Mouse (Mus musculus): ENCODE data around the gene Snrnp200. TPM values are rescaled to one million over a fixed set of nuclear protein-coding genes. Genes with fewer than 3 reads are reported as not detected.
"Not testable (repeated sequence)": the region's sequence is repeated elsewhere in the genome, so short reads cannot be mapped to it uniquely, and the experiment has no call there.

Gene Snrnp200
- 42.2 and 45.2 TPM in 2 replicates for polyA plus RNA-seq (2015; fragmentation: Nextera tagmentation; extraction: Ambion mirVana)

GRCm38 (mm10) chr2:127207547-127208451, at the start of gene Snrnp200, which contains the start of gene 1810024B03Rik:
Gene Snrnp200, plus strand, starts transcription at chr2:127208386.
Gene 1810024B03Rik, minus strand, starts transcription at chr2:127208280.
- peak within 1 kb of the TSS; percentile 76 for H3K27ac ChIP-seq
- 12% methylated on average over 36 of the region's 36 CpGs for WGBS

GRCm38 (mm10) chr2:127165675-127166074, 42.5 kb upstream of the Snrnp200 start:
- Histone ChIP-seq H3K27me3 (replicated peaks) (no peaks in the 10 kb centered on the region), H3K9me3 (no peaks in the 10 kb centered on the region), H3K36me3 (no peaks in the 10 kb centered on the region), H3K27ac (no peak overlapping the region), H3K4me2 (replicated peaks) (no peak overlapping the region), H3K9ac (no peak overlapping the region), H3K4me1 (replicated peaks) (no peaks in the 10 kb centered on the region), H3K4me3 (replicated peaks) (no peak overlapping the region)
- WGBS = 57% methylated on average over 4 of the region's 4 CpGs
- ATAC-seq = no peak

More at GRCm38 (mm10) chr2:127207547-127208451, at the start of gene Snrnp200, which contains the start of gene 1810024B03Rik:
- peak; percentile 99 for ATAC-seq
- Histone ChIP-seq H3K36me3 (peaks cover 24% of the 10 kb centered on the region), H3K4me2 (replicated peaks) (peak within 1 kb of the TSS; percentile 69), H3K4me1 (replicated peaks) (peaks cover 6% of the 10 kb centered on the region), H3K9ac (peak within 1 kb of the TSS; percentile 83), H3K27me3 (replicated peaks) (no peaks in the 10 kb centered on the region), H3K9me3 (no peaks in the 10 kb centered on the region), H3K4me3 (replicated peaks) (peak within 1 kb of the TSS; percentile 76)

GRCm38 (mm10) chr2:127166261-127166660, 41.9 kb upstream of the Snrnp200 start:
- not testable (repeated sequence) for H3K9me3 ChIP-seq; H3K4me2 ChIP-seq (replicated peaks); H3K4me3 ChIP-seq (replicated peaks); ATAC-seq; H3K36me3 ChIP-seq; H3K9ac ChIP-seq; H3K27me3 ChIP-seq (replicated peaks); H3K4me1 ChIP-seq (replicated peaks); H3K27ac ChIP-seq
- 4% methylated on average over 1 of the region's 1 CpGs for WGBS

GRCm38 (mm10) chr2:127182598-127183381, 25.4 kb upstream of the Snrnp200 start:
- Histone ChIP-seq H3K4me2 (replicated peaks) (peak overlapping the region; percentile 69), H3K4me3 (replicated peaks) (peak overlapping the region; percentile 54), H3K27ac (peak overlapping the region; percentile 65), H3K9me3 (no peaks in the 10 kb centered on the region), H3K9ac (peak overlapping the region; percentile 56), H3K36me3 (no peaks in the 10 kb centered on the region), H3K27me3 (replicated peaks) (no peaks in the 10 kb centered on the region), H3K4me1 (replicated peaks) (no peaks in the 10 kb centered on the region)
- ATAC-seq = peak; percentile 100
- WGBS = 2% methylated on average over 17 of the region's 17 CpGs

- Histone ChIP-seq H3K4me2 (replicated peaks) (no peak overlapping the region), H3K27ac (no peak overlapping the region), H3K4me3 (replicated peaks) (no peak overlapping the region), H3K4me1 (replicated peaks) (no peaks in the 10 kb centered on the region), H3K9ac (no peak overlapping the region), H3K9me3 (no peaks in the 10 kb centered on the region), H3K36me3 (no peaks in the 10 kb centered on the region), H3K27me3 (replicated peaks) (no peaks in the 10 kb centered on the region)
- ATAC-seq = no peak
Observed at GRCm38 (mm10) chr2:127189574-127189973, 18.6 kb upstream of the Snrnp200 start.

GRCm38 (mm10) chr2:127204932-127205331, 3.3 kb upstream of the Snrnp200 start:
- Histone ChIP-seq H3K27ac (no peak overlapping the region), H3K27me3 (replicated peaks) (no peaks in the 10 kb centered on the region), H3K9ac (no peak overlapping the region), H3K4me2 (replicated peaks) (no peak overlapping the region), H3K4me1 (replicated peaks) (peaks cover 4% of the 10 kb centered on the region), H3K4me3 (replicated peaks) (no peak overlapping the region), H3K9me3 (no peaks in the 10 kb centered on the region), H3K36me3 (0 out of 2 replicates have a peak, but pooled peaks cover 2% of the 10 kb centered on the region)
- 29% methylated on average over 3 of the region's 3 CpGs for WGBS
- ATAC-seq = no peak

GRCm38 (mm10) chr2:127205936-127206335, 2.2 kb upstream of the Snrnp200 start:
- not testable (repeated sequence) for H3K27ac ChIP-seq; H3K4me3 ChIP-seq (replicated peaks); H3K4me2 ChIP-seq (replicated peaks); H3K9ac ChIP-seq; H3K36me3 ChIP-seq; H3K9me3 ChIP-seq; ATAC-seq; H3K4me1 ChIP-seq (replicated peaks); H3K27me3 ChIP-seq (replicated peaks)
- 81% methylated on average over 4 of the region's 4 CpGs for WGBS

GRCm38 (mm10) chr2:127206916-127207315, 1.3 kb upstream of the Snrnp200 start:
- Histone ChIP-seq H3K4me2 (replicated peaks) (no peak overlapping the region), H3K27ac (no peak overlapping the region), H3K36me3 (peaks cover 15% of the 10 kb centered on the region), H3K9me3 (no peaks in the 10 kb centered on the region), H3K27me3 (replicated peaks) (no peaks in the 10 kb centered on the region), H3K9ac (no peak overlapping the region), H3K4me1 (replicated peaks) (peaks cover 6% of the 10 kb centered on the region), H3K4me3 (replicated peaks) (no peak overlapping the region)
- no peak for ATAC-seq
- 94% methylated on average over 2 of the region's 2 CpGs for WGBS

- Histone ChIP-seq H3K36me3 (peaks cover 24% of the 10 kb centered on the region), H3K27ac (peak overlapping the region; percentile 76; the same call in 1 of the 2 replicates), H3K27me3 (replicated peaks) (no peaks in the 10 kb centered on the region), H3K4me1 (replicated peaks) (peaks cover 6% of the 10 kb centered on the region), H3K9ac (peak overlapping the region; percentile 83), H3K4me2 (replicated peaks) (peak overlapping the region; percentile 69), H3K9me3 (no peaks in the 10 kb centered on the region), H3K4me3 (replicated peaks) (peak overlapping the region; percentile 76)
- ATAC-seq = no peak
- 0% methylated on average over 17 of the region's 17 CpGs for WGBS
Observed at GRCm38 (mm10) chr2:127208452-127208769, 225 bp downstream of the Snrnp200 start.

GRCm38 (mm10) chr2:127210701-127211100, 2.5 kb downstream of the Snrnp200 start:
- Histone ChIP-seq H3K4me3 (replicated peaks) (no peak overlapping the region), H3K27me3 (replicated peaks) (no peaks in the 10 kb centered on the region), H3K4me1 (replicated peaks) (peaks cover 6% of the 10 kb centered on the region), H3K36me3 (peaks cover 35% of the 10 kb centered on the region), H3K9ac (no peak overlapping the region), H3K27ac (no peak overlapping the region), H3K4me2 (replicated peaks) (no peak overlapping the region), H3K9me3 (no peaks in the 10 kb centered on the region)
- ATAC-seq = no peak
- WGBS = 93% methylated on average over 11 of the region's 11 CpGs

- Histone ChIP-seq H3K9me3 (no peaks in the 10 kb centered on the region), H3K9ac (no peak overlapping the region), H3K4me1 (replicated peaks) (no peaks in the 10 kb centered on the region), H3K27me3 (replicated peaks) (no peaks in the 10 kb centered on the region), H3K27ac (no peak overlapping the region), H3K4me2 (replicated peaks) (no peak overlapping the region), H3K36me3 (peaks cover 49% of the 10 kb centered on the region), H3K4me3 (replicated peaks) (no peak overlapping the region)
- WGBS = 95% methylated on average over 5 of the region's 5 CpGs
- no peak for ATAC-seq
Observed at GRCm38 (mm10) chr2:127217746-127218145, 9.6 kb downstream of the Snrnp200 start.

- Histone ChIP-seq H3K9me3 (no peaks in the 10 kb centered on the region), H3K27me3 (replicated peaks) (no peaks in the 10 kb centered on the region), H3K27ac (no peak overlapping the region), H3K36me3 (peaks cover 77% of the 10 kb centered on the region), H3K4me2 (replicated peaks) (no peak overlapping the region), H3K9ac (no peak overlapping the region), H3K4me3 (replicated peaks) (no peak overlapping the region), H3K4me1 (replicated peaks) (no peaks in the 10 kb centered on the region)
- whole genome bisulfite sequencing = 100% methylated on average over 3 of the region's 3 CpGs
- ATAC-seq = no peak
Observed at GRCm38 (mm10) chr2:127225261-127225660, 17.1 kb downstream of the Snrnp200 start.

Measured in intestine, embryonic 15.5 days (tissue).